Mouse (Mus musculus) E14TG2a.4 (cell line): ENCODE measurements around the gene Bola1.
"Not testable (repeated sequence)": the region's sequence is repeated elsewhere in the genome, so short reads cannot be mapped to it uniquely, and the experiment has no call there.

Experiments
- CTCF ChIP-seq: conservative IDR thresholded peaks from 2 replicates; pipeline ENCODE4 v1.5.1; 2014; ENCODE audit warnings: low read length
- NANOG ChIP-seq: IDR thresholded peaks from 2 replicates; pipeline ENCODE4 v1.6.1; 2014; ENCODE audit warnings: borderline replicate concordance, low read length, mixed read lengths
- POU5F1 ChIP-seq: IDR thresholded peaks from 2 replicates; pipeline ENCODE4 v1.6.1; 2014; ENCODE audit warnings: low read length, borderline replicate concordance

GRCm38 (mm10) chr3:96174042-96174441 lies 45.5 kb downstream of the Bola1 start:
- not testable (repeated sequence) for TF ChIP-seq CTCF, NANOG, POU5F1
